Mouse (Mus musculus) megakaryocyte-erythroid progenitor cell, adult 5-6 weeks (primary cell): ENCODE data around the gene Lyl1. TPM values are rescaled to one million over a fixed set of nuclear protein-coding genes. Genes with fewer than 3 reads are reported as not detected.

Source experiments
- ATAC-seq: replicated peaks from 2 replicates; pipeline ENCODE4 v1.8.0; 2016; ENCODE audit warnings: mild to moderate bottlenecking, inconsistent platforms; ENCODE audit not compliant: severe bottlenecking, poor library complexity, low FRiP score, low TSS enrichment
- total RNA-seq, 2 experiments: library from RNA; stranded (forward) in 1 of 2; stranded (reverse) in 1 of 2; fragments of 200-1000, 215-1000 nt in 1 of 2; fragments of >200 nt in 1 of 2; fragmentation: Nextera tagmentation in 1 of 2; gene quantifications; 2 replicates each; pipeline ENCODE4 v1.2.3; 2014 to 2017

The Lyl1 gene
- total RNA-seq, 2 experiments from 2014 or later: 9.5 to 65.2 TPM

GRCm38 (mm10) chr8:84736521-84736920 is 35.3 kb downstream of the Lyl1 start:
- ATAC-seq: no peak

GRCm38 (mm10) chr8:84737608-84738007 is 36.4 kb downstream of the Lyl1 start:
- peak; percentile 86 for ATAC-seq

GRCm38 (mm10) chr8:84738266-84738665 is 37.0 kb downstream of the Lyl1 start:
- no peak for ATAC-seq

- ATAC-seq: no peak
Measured at GRCm38 (mm10) chr8:84738715-84739400, 37.6 kb downstream of the Lyl1 start.

- ATAC-seq: no peak
Measured at GRCm38 (mm10) chr8:84739401-84739742, 38.1 kb downstream of the Lyl1 start.

GRCm38 (mm10) chr8:84740895-84741843 is 39.9 kb downstream of the Lyl1 start:
- no peak for ATAC-seq

- ATAC-seq: no peak
Measured at GRCm38 (mm10) chr8:84742171-84743053, 41.2 kb downstream of the Lyl1 start.

- no peak for ATAC-seq
Measured at GRCm38 (mm10) chr8:84743054-84743415, 41.8 kb downstream of the Lyl1 start.

GRCm38 (mm10) chr8:84743517-84744420 is 42.5 kb downstream of the Lyl1 start:
- ATAC-seq: 0 out of 2 replicates have a peak, but pooled peaks have one; percentile 18

- ATAC-seq: no peak
Measured at GRCm38 (mm10) chr8:84745032-84745925, 44.0 kb downstream of the Lyl1 start.

GRCm38 (mm10) chr8:84749519-84749918 is 48.3 kb downstream of the Lyl1 start:
- no peak for ATAC-seq

- no peak for ATAC-seq
Measured at GRCm38 (mm10) chr8:84752734-84753582, 51.7 kb downstream of the Lyl1 start.

Other genes with a start within 250 kb of the Lyl1 start
- 23.2 and 27.2 TPM in 2 replicates for gene Ier2, start 38.6 kb upstream of the Lyl1 start, total RNA-seq (2014; fragmentation: Nextera tagmentation)
- 47.1 and 60.7 TPM in 2 replicates for gene Ier2, start 38.6 kb upstream of the Lyl1 start, total RNA-seq (2017)
- gene Trmt1, start 15.2 kb upstream of the Lyl1 start, total RNA-seq (2014; fragmentation: Nextera tagmentation): 170 and 181 TPM in 2 replicates
- gene Trmt1, start 15.2 kb upstream of the Lyl1 start, total RNA-seq (2017): 94.9 and 126 TPM in 2 replicates
- gene Nacc1, start 13.6 kb upstream of the Lyl1 start, total RNA-seq (2014; fragmentation: Nextera tagmentation): 71.6 and 76.7 TPM in 2 replicates
- gene Nacc1, start 13.6 kb upstream of the Lyl1 start, total RNA-seq (2017): 35.8 and 51.5 TPM in 2 replicates
- gene G430095P16Rik, start 21.6 kb downstream of the Lyl1 start, total RNA-seq (2014; fragmentation: Nextera tagmentation): 25.7 and 28.1 TPM in 2 replicates
- 8.2 and 11.4 TPM in 2 replicates for gene G430095P16Rik, start 21.6 kb downstream of the Lyl1 start, total RNA-seq (2017)
- 73.4 and 79.7 TPM in 2 replicates for gene Nfix, start 98.9 kb downstream of the Lyl1 start, total RNA-seq (2014; fragmentation: Nextera tagmentation)
- gene Nfix, start 98.9 kb downstream of the Lyl1 start, total RNA-seq (2017): 13.3 and 26.0 TPM in 2 replicates
- gene Dand5, start 121.4 kb downstream of the Lyl1 start, total RNA-seq (2014; fragmentation: Nextera tagmentation): 4.7 TPM in 2 replicates
- 3.5 and 3.7 TPM in 2 replicates for gene Dand5, start 121.4 kb downstream of the Lyl1 start, total RNA-seq (2017)
- 28.3 and 31.1 TPM in 2 replicates for gene Gadd45gip1, start 130.1 kb downstream of the Lyl1 start, total RNA-seq (2014; fragmentation: Nextera tagmentation)
- gene Gadd45gip1, start 130.1 kb downstream of the Lyl1 start, total RNA-seq (2017): 53.1 and 61.8 TPM in 2 replicates
- 94.8 and 151 TPM in 2 replicates for gene Rad23a, start 139.2 kb downstream of the Lyl1 start, total RNA-seq (2014; fragmentation: Nextera tagmentation)
- gene Rad23a, start 139.2 kb downstream of the Lyl1 start, total RNA-seq (2017): 38.4 and 43.7 TPM in 2 replicates
- gene Calr, start 145.5 kb downstream of the Lyl1 start, total RNA-seq (2014; fragmentation: Nextera tagmentation): 286 and 320 TPM in 2 replicates
- 1,361 and 1,527 TPM in 2 replicates for gene Calr, start 145.5 kb downstream of the Lyl1 start, total RNA-seq (2017)
- gene Farsa, start 155.5 kb downstream of the Lyl1 start, total RNA-seq (2014; fragmentation: Nextera tagmentation): 101 and 104 TPM in 2 replicates
- gene Farsa, start 155.5 kb downstream of the Lyl1 start, total RNA-seq (2017): 151 and 153 TPM in 2 replicates
- 101 and 135 TPM in 2 replicates for gene Syce2, start 170.7 kb downstream of the Lyl1 start, total RNA-seq (2014; fragmentation: Nextera tagmentation)
- 98.9 and 102 TPM in 2 replicates for gene Syce2, start 170.7 kb downstream of the Lyl1 start, total RNA-seq (2017)
- gene Gcdh, start 192.5 kb downstream of the Lyl1 start, total RNA-seq (2014; fragmentation: Nextera tagmentation): 34.7 and 51.0 TPM in 2 replicates
- gene Gcdh, start 192.5 kb downstream of the Lyl1 start, total RNA-seq (2017): 37.0 and 42.9 TPM in 2 replicates
- 193 and 197 TPM in 2 replicates for gene Klf1, start 200.5 kb downstream of the Lyl1 start, total RNA-seq (2014; fragmentation: Nextera tagmentation)
- gene Klf1, start 200.5 kb downstream of the Lyl1 start, total RNA-seq (2017): 162 and 228 TPM in 2 replicates
- 29.1 and 38.8 TPM in 2 replicates for gene Dnase2a, start 207.1 kb downstream of the Lyl1 start, total RNA-seq (2014; fragmentation: Nextera tagmentation)
- 26.7 and 42.2 TPM in 2 replicates for gene Dnase2a, start 207.1 kb downstream of the Lyl1 start, total RNA-seq (2017)
- gene Mast1, start 235.9 kb downstream of the Lyl1 start, total RNA-seq (2014; fragmentation: Nextera tagmentation): 0.45 TPM in 1 of 2 replicates, not detected in the other
- gene Mast1, start 235.9 kb downstream of the Lyl1 start, total RNA-seq (2017): 0.42 TPM in 1 of 2 replicates, not detected in the other
- gene Rtbdn, start 245.5 kb downstream of the Lyl1 start, total RNA-seq (2014; fragmentation: Nextera tagmentation): not detected in 2 replicates
- not detected in 2 replicates for gene Rtbdn, start 245.5 kb downstream of the Lyl1 start, total RNA-seq (2017)